Mouse (Mus musculus) kidney, postnatal 0 days (tissue): ENCODE measurements around the gene Cebpb. TPM values are rescaled to one million over a fixed set of nuclear protein-coding genes. Genes with fewer than 3 reads are reported as not detected.
A peak's percentile ranks its signal among the peaks of the same experiment; 100 is the strongest.

Experiments
- ATAC-seq: fragments of 200-750 bp; cut with Nextera tagmentation; replicated peaks from 2 replicates; pipeline ENCODE4 v1.8.0; 2017; ENCODE audit warnings: low read depth, moderate number of reproducible peaks, moderate TSS enrichment, moderate library complexity; ENCODE audit not compliant: low FRiP score
- DNase-seq: peaks from one replicate; pipeline ENCODE4 v3.0.0-alpha.2; 2016; ENCODE audit warnings: low spot score
- H3K27ac ChIP-seq: fragments of 300-500 bp; sonication (generic); 2 replicates; pipeline ENCODE4 v1.5.1; 2014; ENCODE audit warnings: mild to moderate bottlenecking
- H3K27me3 ChIP-seq: fragments of 300-500 bp; sonication (generic); 2 replicates; pipeline ENCODE4 v1.6.1; 2014; ENCODE audit warnings: low read length, mixed read lengths; ENCODE audit not compliant: insufficient read depth
- H3K36me3 ChIP-seq: fragments of 300-500 bp; sonication (generic); 2 replicates; pipeline ENCODE4 v1.6.1; 2014; ENCODE audit warnings: low read length, mixed read lengths; ENCODE audit not compliant: insufficient read depth
- H3K4me1 ChIP-seq: fragments of 300-500 bp; sonication (generic); replicated peaks from 2 replicates; pipeline ENCODE4 v1.6.1; 2014; ENCODE audit warnings: antibody characterized with exemption, low read length, mixed read lengths; ENCODE audit not compliant: insufficient read depth
- H3K4me2 ChIP-seq: fragments of 300-500 bp; sonication (generic); 2 replicates; pipeline ENCODE4 v1.6.1; 2014; ENCODE audit warnings: mild to moderate bottlenecking, low read length, moderate library complexity, mixed read lengths
- H3K4me3 ChIP-seq: fragments of 300-500 bp; sonication (generic); replicated peaks from 2 replicates; pipeline ENCODE4 v1.5.1; 2014; ENCODE audit warnings: low read depth, low read length
- H3K9ac ChIP-seq: fragments of 300-500 bp; sonication (generic); 2 replicates; pipeline ENCODE4 v1.6.1; 2014; ENCODE audit warnings: low read depth, low read length
- H3K9me3 ChIP-seq: fragments of 300-500 bp; sonication (generic); replicated peaks from 2 replicates; pipeline ENCODE4 v1.6.1; 2016; ENCODE audit warnings: low read length, inconsistent platforms, mixed read lengths
- CTCF ChIP-seq: IDR thresholded peaks from 2 replicates; pipeline ENCODE4 v1.5.1; 2016; ENCODE audit warnings: antibody characterized with exemption, low read depth, mild to moderate bottlenecking, moderate library complexity
- WGBS: fragments of 180-500 bp; shearing (Covaris S2); extraction: QIAGEN DNeasy Blood & Tissue Kit; methylation state at CpG from one replicate; pipeline ENCODE4 v1.1.7; 2014; 5-methylcytosine and 5-hydroxymethylcytosine counted together
- polyA plus RNA-seq: library from polyadenylated mRNA; unstranded; fragments of >200 nt; fragmentation: Nextera tagmentation; extraction: Ambion mirVana; gene quantifications from 2 replicates; pipeline ENCODE4 v1.2.1, GENCODE M21; 2015

Gene Cebpb
- polyA plus RNA-seq, 1 experiment from 2014 or later = 22.2 TPM

GRCm38 (mm10) chr2:167694244-167694643, 5.5 kb downstream of the Cebpb start:
- H3K4me2 ChIP-seq = no peak overlapping the region
- no peaks in the 10 kb centered on the region for H3K36me3 ChIP-seq
- H3K27me3 ChIP-seq = no peaks in the 10 kb centered on the region
- no peak for TF ChIP-seq CTCF
- no peaks in the 10 kb centered on the region for H3K9me3 ChIP-seq
- no peak overlapping the region for H3K27ac ChIP-seq
- no peak for ATAC-seq
- no peak overlapping the region for H3K9ac ChIP-seq
- H3K4me3 ChIP-seq = no peak overlapping the region
- peaks cover 7% of the 10 kb centered on the region; the same call in 1 of the 2 replicates for H3K4me1 ChIP-seq
- no peak for DNase-seq
- 50% methylated on average over 1 of the region's 1 CpGs for WGBS

GRCm38 (mm10) chr2:167694963-167695362, 6.2 kb downstream of the Cebpb start:
- H3K9me3 ChIP-seq = no peaks in the 10 kb centered on the region
- peaks cover 7% of the 10 kb centered on the region; the same call in 1 of the 2 replicates for H3K4me1 ChIP-seq
- H3K9ac ChIP-seq = no peak overlapping the region
- DNase-seq (no peak), ATAC-seq (no peak)
- H3K27ac ChIP-seq = no peak overlapping the region
- no peak overlapping the region for H3K4me2 ChIP-seq
- 95% methylated on average over 7 of the region's 7 CpGs for WGBS
- no peak for TF ChIP-seq CTCF
- H3K4me3 ChIP-seq = no peak overlapping the region
- no peaks in the 10 kb centered on the region for H3K27me3 ChIP-seq
- H3K36me3 ChIP-seq = no peaks in the 10 kb centered on the region

- ATAC-seq (no peak), DNase-seq (no peak)
- 78% methylated on average over 14 of the region's 14 CpGs for WGBS
- Histone ChIP-seq H3K9me3 (no peaks in the 10 kb centered on the region), H3K36me3 (no peaks in the 10 kb centered on the region), H3K27me3 (no peaks in the 10 kb centered on the region), H3K9ac (no peak overlapping the region), H3K4me2 (no peak overlapping the region), H3K4me1 (peaks cover 5% of the 10 kb centered on the region; the same call in 1 of the 2 replicates), H3K4me3 (no peak overlapping the region), H3K27ac (no peak overlapping the region)
- no peak for TF ChIP-seq CTCF
These were observed 6.8 kb downstream of the Cebpb start for GRCm38 (mm10) chr2:167695491-167695890.

- DNase-seq = no peak
- 50% methylated on average over 7 of the region's 7 CpGs for WGBS
- H3K9ac ChIP-seq = 0 out of 2 replicates have a peak overlapping the region, but pooled peaks have one; percentile 37
These were observed 7.4 kb downstream of the Cebpb start for GRCm38 (mm10) chr2:167696143-167696542.

GRCm38 (mm10) chr2:167697902-167698301, 9.2 kb downstream of the Cebpb start:
- H3K9me3 ChIP-seq = no peaks in the 10 kb centered on the region
- peaks cover 4% of the 10 kb centered on the region; the same call in 1 of the 2 replicates for H3K4me1 ChIP-seq
- TF ChIP-seq CTCF = no peak
- H3K4me3 ChIP-seq = no peak overlapping the region
- H3K36me3 ChIP-seq = no peaks in the 10 kb centered on the region
- no peak overlapping the region for H3K9ac ChIP-seq
- H3K27ac ChIP-seq = peak overlapping the region; percentile 77
- ATAC-seq (peak; percentile 31; the same call in 1 of the 2 replicates), DNase-seq (peak; percentile 75)
- WGBS = 34% methylated on average over 5 of the region's 5 CpGs
- no peak overlapping the region for H3K4me2 ChIP-seq
- no peaks in the 10 kb centered on the region for H3K27me3 ChIP-seq

More at GRCm38 (mm10) chr2:167696143-167696542, 7.4 kb downstream of the Cebpb start:
- ATAC-seq = no peak; the same call in 1 of the 2 replicates
- H3K4me3 ChIP-seq = no peak overlapping the region
- H3K27ac ChIP-seq = peak overlapping the region; percentile 31; the same call in 1 of the 2 replicates
- no peaks in the 10 kb centered on the region for H3K9me3 ChIP-seq
- peaks cover 4% of the 10 kb centered on the region; the same call in 1 of the 2 replicates for H3K4me1 ChIP-seq
- no peaks in the 10 kb centered on the region for H3K36me3 ChIP-seq
- TF ChIP-seq CTCF = no peak
- H3K4me2 ChIP-seq = no peak overlapping the region
- H3K27me3 ChIP-seq = no peaks in the 10 kb centered on the region

GRCm38 (mm10) chr2:167700018-167700417, 11.3 kb downstream of the Cebpb start:
- ATAC-seq (no peak), DNase-seq (no peak)
- no peak for TF ChIP-seq CTCF
- 71% methylated on average over 5 of the region's 5 CpGs for WGBS
- no peaks in the 10 kb centered on the region for H3K36me3 ChIP-seq
- H3K9me3 ChIP-seq = no peaks in the 10 kb centered on the region
- no peak overlapping the region for H3K27ac ChIP-seq
- peaks cover 4% of the 10 kb centered on the region; the same call in 1 of the 2 replicates for H3K4me1 ChIP-seq
- no peak overlapping the region for H3K4me2 ChIP-seq
- H3K4me3 ChIP-seq = no peak overlapping the region
- H3K9ac ChIP-seq = no peak overlapping the region
- no peaks in the 10 kb centered on the region for H3K27me3 ChIP-seq

GRCm38 (mm10) chr2:167701472-167701871, 12.8 kb downstream of the Cebpb start:
- H3K9me3 ChIP-seq = no peaks in the 10 kb centered on the region
- no peak overlapping the region for H3K4me3 ChIP-seq
- no peaks in the 10 kb centered on the region for H3K27me3 ChIP-seq
- DNase-seq (no peak), ATAC-seq (no peak)
- H3K4me2 ChIP-seq = no peak overlapping the region
- H3K4me1 ChIP-seq = 0 out of 2 replicates have a peak, but pooled peaks cover 4% of the 10 kb centered on the region
- no peak for TF ChIP-seq CTCF
- H3K36me3 ChIP-seq = no peaks in the 10 kb centered on the region
- 77% methylated on average over 5 of the region's 5 CpGs for WGBS
- H3K9ac ChIP-seq = no peak overlapping the region
- H3K27ac ChIP-seq = no peak overlapping the region
